Mouse (Mus musculus): Measurements from ENCODE around the gene Pon2. TPM values are rescaled to one million over a fixed set of nuclear protein-coding genes. Genes with fewer than 3 reads are reported as not detected.

Pon2 gene
- polyA plus RNA-seq, 1 experiment from 2014 or later: 36.2 TPM

Other genes starting within 250 kb of the Pon2 start
- gene Pon1, start 104.5 kb downstream of the Pon2 start, polyA plus RNA-seq (2016; fragmentation: Nextera tagmentation; extraction: Ambion mirVana): 0.16 TPM in 1 of 2 replicates, not detected in the other
- gene Pon3, start 42.2 kb downstream of the Pon2 start, polyA plus RNA-seq (2016; fragmentation: Nextera tagmentation; extraction: Ambion mirVana): 6.1 and 6.8 TPM in 2 replicates
- 18.7 and 28.8 TPM in 2 replicates for gene Asb4, start 84.9 kb upstream of the Pon2 start, polyA plus RNA-seq (2016; fragmentation: Nextera tagmentation; extraction: Ambion mirVana)
- gene Pdk4, start 197.9 kb upstream of the Pon2 start, polyA plus RNA-seq (2016; fragmentation: Nextera tagmentation; extraction: Ambion mirVana): 1.4 and 1.6 TPM in 2 replicates

Data from hindbrain, embryonic 12.5 days (tissue).